Mouse (Mus musculus) midbrain, embryonic 16.5 days (tissue): ENCODE data around the gene AI854703. TPM values are rescaled to one million over a fixed set of nuclear protein-coding genes. Genes with fewer than 3 reads are reported as not detected.
"Not testable (repeated sequence)": the region's sequence is repeated elsewhere in the genome, so short reads cannot be mapped to it uniquely, and the experiment has no call there.

Experiments
- ATAC-seq: fragments of 200-750 bp; cut with Nextera tagmentation; 2 replicates; pipeline ENCODE4 v1.8.0; 2017; ENCODE audit warnings: moderate TSS enrichment
- H3K27ac ChIP-seq: fragments of 300-500 bp; sonication (generic); 2 replicates; pipeline ENCODE4 v1.5.1; 2014; ENCODE audit warnings: mild to moderate bottlenecking, low read length, mixed read lengths
- H3K27me3 ChIP-seq: fragments of 300-500 bp; sonication (generic); 2 replicates; pipeline ENCODE4 v1.6.1; 2014; ENCODE audit warnings: low read depth, low read length, mixed read lengths; ENCODE audit not compliant: control insufficient read depth, insufficient read depth
- H3K36me3 ChIP-seq: fragments of 300-500 bp; sonication (generic); 2 replicates; pipeline ENCODE4 v1.6.1; 2014; ENCODE audit warnings: mild to moderate bottlenecking, low read length, moderate library complexity, mixed read lengths; ENCODE audit not compliant: control insufficient read depth, insufficient read depth
- H3K4me1 ChIP-seq: fragments of 300-500 bp; sonication (generic); 2 replicates; pipeline ENCODE4 v1.6.1; 2014; ENCODE audit warnings: mild to moderate bottlenecking, low read length, mixed read lengths; ENCODE audit not compliant: control insufficient read depth, insufficient read depth
- H3K4me2 ChIP-seq: fragments of 300-500 bp; sonication (generic); 2 replicates; pipeline ENCODE4 v1.6.1; 2014; ENCODE audit warnings: mild to moderate bottlenecking, low read length, mixed read lengths
- H3K4me3 ChIP-seq: fragments of 300-500 bp; sonication (generic); 2 replicates; pipeline ENCODE4 v1.5.1; 2014; ENCODE audit warnings: low read depth, mild to moderate bottlenecking, low read length, moderate library complexity, mixed read lengths
- H3K9ac ChIP-seq: fragments of 300-500 bp; sonication (generic); 2 replicates; pipeline ENCODE4 v1.6.1; 2014; ENCODE audit warnings: low read depth, low read length, mixed read lengths
- H3K9me3 ChIP-seq: fragments of 300-500 bp; sonication (generic); replicated peaks from 2 replicates; pipeline ENCODE4 v1.6.1; 2014; ENCODE audit warnings: mild to moderate bottlenecking, low read length, mixed read lengths; ENCODE audit not compliant: control insufficient read depth, poor library complexity, severe bottlenecking
- WGBS: fragments of 180-500 bp; shearing (Covaris S2); extraction: QIAGEN DNeasy Blood & Tissue Kit; methylation state at CpG from one replicate; pipeline ENCODE4 v1.1.7; 2014; 5-methylcytosine and 5-hydroxymethylcytosine counted together
- polyA plus RNA-seq: library from polyadenylated mRNA; unstranded; fragments of >200 nt; fragmentation: Nextera tagmentation; extraction: Ambion mirVana; gene quantifications from 2 replicates; pipeline ENCODE4 v1.2.1, GENCODE M21; 2015

Gene AI854703
- polyA plus RNA-seq, 1 experiment from 2014 or later: 27.4 TPM

GRCm38 (mm10) chr6:48602080-48602741 is 24.4 kb upstream of the AI854703 start:
- Histone ChIP-seq H3K9me3 (peaks cover 9% of the 10 kb centered on the region; the same call in 1 of the 2 replicates), H3K4me2 (peak overlapping the region; percentile 81), H3K27me3 (no peaks in the 10 kb centered on the region), H3K27ac (peak overlapping the region; percentile 94), H3K4me3 (peak overlapping the region; percentile 80), H3K9ac (peak overlapping the region; percentile 97), H3K36me3 (peaks cover 24% of the 10 kb centered on the region), H3K4me1 (peaks cover 16% of the 10 kb centered on the region)
- peak; percentile 83 for ATAC-seq
- WGBS: 2% methylated on average over 28 of the region's 28 CpGs

DNA sequence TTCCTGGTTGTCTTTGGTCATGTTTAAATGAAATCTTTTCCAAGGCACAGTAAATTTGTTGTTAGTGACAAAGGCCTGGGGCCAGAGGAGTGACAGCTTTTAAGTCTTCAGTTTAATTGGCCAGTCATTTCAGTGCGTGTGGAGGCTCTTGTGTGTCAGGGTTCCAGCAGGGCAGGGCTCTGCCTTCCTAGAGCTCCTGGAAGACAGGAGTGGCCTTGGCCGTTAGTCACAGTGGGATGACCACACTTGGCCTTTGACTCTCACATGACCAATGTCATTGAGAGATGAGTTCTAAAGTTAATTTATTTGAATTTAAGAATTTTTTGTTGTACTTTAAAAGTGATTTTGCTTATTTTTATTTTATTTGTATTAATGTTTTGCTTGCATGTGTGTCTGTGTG is 18.4 kb upstream of the AI854703 start:
- no peak for ATAC-seq
- H3K9me3 ChIP-seq: no peaks in the 10 kb centered on the region
- no peak overlapping the region for H3K4me2 ChIP-seq
- H3K27me3 ChIP-seq: no peaks in the 10 kb centered on the region
- H3K27ac ChIP-seq: no peak overlapping the region
- 58% methylated on average over 2 of the region's 2 CpGs for WGBS
- peaks cover 3% of the 10 kb centered on the region for H3K4me1 ChIP-seq
- no peak overlapping the region for H3K9ac ChIP-seq
- no peaks in the 10 kb centered on the region; the same call in 1 of the 2 replicates for H3K36me3 ChIP-seq
- H3K4me3 ChIP-seq: no peak overlapping the region

DNA sequence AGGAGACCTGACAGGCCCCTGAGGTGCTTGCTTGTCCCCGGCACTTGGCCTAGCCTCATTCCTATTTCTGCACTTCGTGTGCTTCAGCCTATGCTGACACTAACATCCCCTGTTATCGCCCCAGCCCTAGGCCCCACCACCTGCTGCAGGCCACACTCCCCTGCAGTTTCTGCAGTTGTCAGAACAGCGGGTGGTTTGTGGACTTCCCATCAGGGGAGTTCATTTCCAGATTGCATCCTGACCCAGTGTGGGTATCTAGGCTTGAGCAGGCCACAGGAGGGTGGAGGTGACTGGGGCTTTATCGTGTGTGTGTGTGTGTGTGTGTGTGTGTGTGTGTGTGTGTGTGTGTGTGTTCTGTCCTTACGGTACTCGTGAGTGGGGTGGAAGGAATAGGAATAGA is 17.1 kb upstream of the AI854703 start:
- ATAC-seq: peak; percentile 42; the same call in 1 of the 2 replicates
- 59% methylated on average over 7 of the region's 7 CpGs for WGBS

GRCm38 (mm10) chr6:48610657-48611056 is 15.9 kb upstream of the AI854703 start:
- Histone ChIP-seq H3K9me3 (no peaks in the 10 kb centered on the region), H3K27ac (no peak overlapping the region), H3K36me3 (peaks cover 8% of the 10 kb centered on the region), H3K9ac (no peak overlapping the region), H3K27me3 (no peaks in the 10 kb centered on the region), H3K4me3 (no peak overlapping the region), H3K4me1 (no peaks in the 10 kb centered on the region; the same call in 1 of the 2 replicates), H3K4me2 (no peak overlapping the region)
- WGBS: 83% methylated on average over 3 of the region's 3 CpGs
- no peak for ATAC-seq

More for the DNA sequence above, 17.1 kb upstream of the AI854703 start:
- no peak overlapping the region for H3K27ac ChIP-seq
- H3K9ac ChIP-seq: no peak overlapping the region
- H3K36me3 ChIP-seq: peaks cover 8% of the 10 kb centered on the region
- H3K9me3 ChIP-seq: no peaks in the 10 kb centered on the region
- no peaks in the 10 kb centered on the region for H3K27me3 ChIP-seq
- no peaks in the 10 kb centered on the region; the same call in 1 of the 2 replicates for H3K4me1 ChIP-seq
- no peak overlapping the region for H3K4me2 ChIP-seq
- no peak overlapping the region for H3K4me3 ChIP-seq

DNA sequence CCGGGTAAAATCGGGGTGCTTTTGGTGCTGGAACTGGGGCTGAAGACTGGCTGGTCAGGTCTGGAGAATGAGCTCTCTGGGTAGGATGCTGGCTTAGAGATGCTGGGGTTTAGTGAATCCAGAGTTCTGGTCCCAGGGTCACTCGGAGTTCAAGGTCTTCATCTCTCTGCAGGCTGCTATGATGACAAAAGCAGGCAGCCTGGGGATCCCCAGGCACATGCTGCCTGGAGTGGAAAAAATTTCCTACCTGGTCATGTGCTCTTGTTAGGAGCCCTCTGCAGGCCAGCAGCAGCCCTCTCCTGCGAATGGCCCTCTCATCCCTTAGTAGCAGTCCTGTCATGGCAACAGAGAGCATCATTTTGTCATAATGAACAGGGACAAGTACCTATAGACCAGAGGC is 13.1 kb upstream of the AI854703 start:
- Histone ChIP-seq H3K27me3 (no peaks in the 10 kb centered on the region), H3K9me3 (no peaks in the 10 kb centered on the region), H3K4me2 (no peak overlapping the region), H3K27ac (no peak overlapping the region), H3K9ac (no peak overlapping the region), H3K36me3 (peaks cover 8% of the 10 kb centered on the region), H3K4me1 (no peaks in the 10 kb centered on the region), H3K4me3 (no peak overlapping the region)
- 90% methylated on average over 4 of the region's 4 CpGs for WGBS
- no peak for ATAC-seq

- 96% methylated on average over 5 of the region's 5 CpGs for WGBS
- H3K4me3 ChIP-seq: no peak overlapping the region
- no peaks in the 10 kb centered on the region for H3K27me3 ChIP-seq
- H3K9me3 ChIP-seq: no peaks in the 10 kb centered on the region
- peaks cover 16% of the 10 kb centered on the region for H3K36me3 ChIP-seq
- H3K9ac ChIP-seq: no peak overlapping the region
- no peaks in the 10 kb centered on the region for H3K4me1 ChIP-seq
- no peak overlapping the region for H3K4me2 ChIP-seq
- no peak overlapping the region for H3K27ac ChIP-seq
- ATAC-seq: no peak
Observed at GRCm38 (mm10) chr6:48614756-48615155, 11.8 kb upstream of the AI854703 start.

- H3K36me3 ChIP-seq: peaks cover 16% of the 10 kb centered on the region
- no peaks in the 10 kb centered on the region for H3K9me3 ChIP-seq
- no peak overlapping the region for H3K4me3 ChIP-seq
- H3K27me3 ChIP-seq: no peaks in the 10 kb centered on the region
- no peak for ATAC-seq
- H3K4me2 ChIP-seq: no peak overlapping the region
- no peaks in the 10 kb centered on the region for H3K4me1 ChIP-seq
- no peak overlapping the region for H3K27ac ChIP-seq
- 94% methylated on average over 30 of the region's 30 CpGs for WGBS
- no peak overlapping the region for H3K9ac ChIP-seq
Observed at GRCm38 (mm10) chr6:48620031-48620430, 6.5 kb upstream of the AI854703 start.

- H3K4me1 ChIP-seq, H3K4me2 ChIP-seq, ATAC-seq, H3K27ac ChIP-seq, H3K9me3 ChIP-seq, H3K9ac ChIP-seq, H3K27me3 ChIP-seq, H3K4me3 ChIP-seq: not testable (repeated sequence)
- H3K36me3 ChIP-seq: peaks cover 16% of the 10 kb centered on the region
- 88% methylated on average over 8 of the region's 8 CpGs for WGBS
Observed at GRCm38 (mm10) chr6:48622186-48622843, 4.2 kb upstream of the AI854703 start.

DNA sequence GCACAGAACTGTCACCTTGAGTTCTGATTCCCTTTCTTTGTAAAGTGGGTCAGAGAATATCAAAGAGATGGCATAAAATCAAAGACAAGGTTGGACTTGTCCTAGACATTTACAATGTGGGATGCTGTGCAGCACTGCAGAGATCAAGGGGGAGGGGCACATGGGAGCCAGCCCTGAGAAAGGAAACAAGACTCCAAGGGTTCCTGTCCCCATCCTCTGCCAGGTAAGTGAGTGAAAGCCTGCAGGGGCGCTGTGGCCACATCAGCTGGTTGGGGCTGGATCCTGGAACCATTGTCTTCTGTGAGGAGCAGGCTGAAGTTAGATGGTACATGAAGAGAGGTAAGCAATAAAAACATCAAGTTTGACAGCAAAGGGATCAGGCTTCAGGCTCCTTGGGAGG is 3.1 kb upstream of the AI854703 start:
- no peak for ATAC-seq
- Histone ChIP-seq H3K4me3 (no peak overlapping the region), H3K27ac (no peak overlapping the region), H3K9me3 (no peaks in the 10 kb centered on the region), H3K4me1 (peaks cover 8% of the 10 kb centered on the region), H3K9ac (no peak overlapping the region), H3K27me3 (peaks cover 5% of the 10 kb centered on the region), H3K36me3 (peaks cover 16% of the 10 kb centered on the region), H3K4me2 (no peak overlapping the region)
- 33% methylated on average over 1 of the region's 1 CpGs for WGBS
